Mouse (Mus musculus): Measurements from ENCODE around the gene D430042O09Rik.
A peak's percentile ranks its signal among the peaks of the same experiment; 100 is the strongest.

The D430042O09Rik gene

GRCm38 (mm10) chr7:125790039-125790438 lies 82.4 kb downstream of the D430042O09Rik start:
- no peak for DNase-seq (ENCODE audit: extremely low read depth, insufficient read length, low spot score)

DNA sequence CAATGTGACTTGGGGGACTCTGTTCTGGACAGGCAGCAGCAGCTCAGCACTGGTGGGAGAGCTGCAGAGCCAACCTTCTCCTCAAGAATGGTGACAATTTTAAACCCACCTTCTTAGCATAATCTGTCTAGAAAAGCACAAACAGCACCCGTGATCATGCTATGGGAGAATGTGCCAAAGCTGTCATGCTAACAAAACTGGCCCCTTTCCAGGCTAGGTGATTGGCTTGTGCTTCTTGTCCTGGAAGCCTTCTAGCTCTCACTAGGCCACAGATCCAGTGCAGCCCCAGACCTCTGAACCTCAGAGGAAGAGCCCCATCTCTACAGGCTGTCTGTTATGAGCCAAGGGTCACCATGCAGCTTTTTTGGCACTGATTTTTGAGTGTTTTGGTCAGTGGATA lies 98.9 kb downstream of the D430042O09Rik start:
- no peak for DNase-seq (ENCODE audit: extremely low read depth, insufficient read length, low spot score)

GRCm38 (mm10) chr7:125808210-125808609 lies 100.5 kb downstream of the D430042O09Rik start:
- DNase-seq (ENCODE audit: extremely low read depth, insufficient read length, low spot score) = no peak

GRCm38 (mm10) chr7:125812721-125813120 lies 105.0 kb downstream of the D430042O09Rik start:
- no peak for DNase-seq (ENCODE audit: extremely low read depth, insufficient read length, low spot score)

DNA sequence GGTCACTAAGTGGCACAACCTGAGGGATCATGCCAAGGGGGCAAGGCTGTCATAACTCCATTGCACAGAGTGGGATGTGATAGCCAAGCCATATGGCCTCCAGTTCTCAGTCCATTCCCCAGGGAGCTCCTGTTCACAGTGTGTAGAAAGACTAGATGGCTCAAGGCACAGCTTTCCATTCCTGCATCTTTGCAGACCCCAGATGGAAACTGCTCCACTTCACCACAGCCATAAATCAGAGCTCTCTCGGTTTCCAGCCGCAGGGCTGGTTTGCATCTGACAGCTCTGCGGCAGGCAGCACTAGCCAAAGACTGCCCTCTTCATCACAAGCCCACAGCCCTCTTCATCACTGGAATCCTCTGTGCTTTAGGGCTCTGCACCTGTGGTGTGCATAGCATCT lies 108.0 kb downstream of the D430042O09Rik start:
- no peak for DNase-seq (ENCODE audit: extremely low read depth, insufficient read length, low spot score)

DNA sequence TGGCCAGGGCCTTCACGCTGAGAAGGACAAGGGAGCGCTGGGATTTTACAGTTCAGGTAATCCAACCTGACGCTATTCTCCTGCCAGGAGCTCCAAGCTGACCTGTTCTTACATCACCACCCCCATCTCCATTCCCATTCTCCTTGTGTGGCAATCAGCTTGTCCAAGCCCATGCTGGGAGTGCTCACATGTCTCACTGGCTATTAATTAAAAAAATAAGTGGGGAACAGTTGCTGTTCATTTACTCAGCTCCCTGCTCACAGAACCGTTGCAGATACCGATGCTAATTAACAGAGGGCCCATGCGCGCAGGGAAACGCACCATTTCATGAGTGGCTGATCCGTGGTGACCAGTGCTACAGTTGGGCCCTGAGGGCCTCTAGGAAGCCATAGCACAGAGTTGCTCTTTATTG lies 110.6 kb downstream of the D430042O09Rik start:
- DNase-seq (ENCODE audit: extremely low read depth, insufficient read length, low spot score) = no peak

- DNase-seq (ENCODE audit: extremely low read depth, insufficient read length, low spot score) = no peak
Measured at GRCm38 (mm10) chr7:125820233-125820632, 112.5 kb downstream of the D430042O09Rik start.

DNA sequence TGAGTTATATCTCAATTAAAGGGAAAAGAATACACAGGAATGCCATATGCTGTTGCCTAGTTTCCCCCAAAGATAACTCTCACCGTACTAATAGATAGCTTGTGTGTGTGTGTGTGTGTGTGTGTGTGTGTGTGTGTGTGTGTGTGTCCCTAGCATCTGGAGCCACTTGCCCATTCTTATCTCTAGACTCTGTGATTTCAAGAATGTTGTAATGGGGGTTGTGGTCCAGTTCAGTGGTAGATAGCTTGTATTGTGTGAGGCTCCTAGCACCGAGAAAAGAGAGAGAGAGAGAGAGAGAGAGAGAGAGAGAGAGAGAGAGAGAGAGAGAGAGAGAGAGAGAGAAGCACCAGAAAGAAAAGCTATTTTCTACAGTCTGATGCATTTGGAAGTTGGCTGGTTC lies 118.7 kb downstream of the D430042O09Rik start:
- no peak for DNase-seq (ENCODE audit: extremely low read depth, insufficient read length, low spot score)

- DNase-seq (ENCODE audit: extremely low read depth, insufficient read length, low spot score) = no peak
Measured at GRCm38 (mm10) chr7:125826887-125827286, 119.2 kb downstream of the D430042O09Rik start.

- DNase-seq (ENCODE audit: extremely low read depth, insufficient read length, low spot score) = no peak
Measured at GRCm38 (mm10) chr7:125827420-125827819, 119.7 kb downstream of the D430042O09Rik start.

- no peak for DNase-seq (ENCODE audit: extremely low read depth, insufficient read length, low spot score)
Measured at GRCm38 (mm10) chr7:125828561-125828960, 120.9 kb downstream of the D430042O09Rik start.

GRCm38 (mm10) chr7:125829121-125829666 lies 121.5 kb downstream of the D430042O09Rik start:
- DNase-seq (ENCODE audit: extremely low read depth, insufficient read length, low spot score) = no peak

DNA sequence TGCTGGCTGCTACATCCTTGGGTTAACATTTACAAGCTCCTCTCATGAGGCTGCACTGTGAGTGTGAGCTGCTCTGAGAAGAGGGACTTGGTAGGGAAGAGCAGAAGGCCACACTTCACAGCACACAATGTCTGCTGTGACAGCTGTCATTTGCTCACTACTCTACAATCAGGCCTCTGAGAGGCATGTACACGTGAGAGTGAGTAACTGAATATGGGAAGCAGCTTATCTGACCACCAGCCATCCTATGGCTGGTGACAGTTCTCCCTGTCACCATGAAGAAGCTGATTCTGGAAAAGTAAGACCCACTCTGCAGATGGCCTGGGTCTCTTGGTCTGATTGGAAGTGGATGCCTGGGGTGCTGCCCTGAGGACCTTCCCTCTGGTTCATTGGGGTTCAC lies 125.1 kb downstream of the D430042O09Rik start:
- DNase-seq (ENCODE audit: extremely low read depth, insufficient read length, low spot score) = no peak

- no peak for DNase-seq (ENCODE audit: extremely low read depth, insufficient read length, low spot score)
Measured at GRCm38 (mm10) chr7:125833471-125833870, 125.8 kb downstream of the D430042O09Rik start.

GRCm38 (mm10) chr7:125838078-125838742 lies 130.5 kb downstream of the D430042O09Rik start:
- DNase-seq (ENCODE audit: extremely low read depth, insufficient read length, low spot score) = no peak

- DNase-seq (ENCODE audit: extremely low read depth, insufficient read length, low spot score) = no peak
Measured at GRCm38 (mm10) chr7:125845611-125846010, 137.9 kb downstream of the D430042O09Rik start.

GRCm38 (mm10) chr7:125846866-125847527 lies 139.3 kb downstream of the D430042O09Rik start:
- peak; percentile 23 for DNase-seq (ENCODE audit: extremely low read depth, insufficient read length, low spot score)

GRCm38 (mm10) chr7:125847528-125847866 lies 139.8 kb downstream of the D430042O09Rik start:
- no peak for DNase-seq (ENCODE audit: extremely low read depth, insufficient read length, low spot score)

DNA sequence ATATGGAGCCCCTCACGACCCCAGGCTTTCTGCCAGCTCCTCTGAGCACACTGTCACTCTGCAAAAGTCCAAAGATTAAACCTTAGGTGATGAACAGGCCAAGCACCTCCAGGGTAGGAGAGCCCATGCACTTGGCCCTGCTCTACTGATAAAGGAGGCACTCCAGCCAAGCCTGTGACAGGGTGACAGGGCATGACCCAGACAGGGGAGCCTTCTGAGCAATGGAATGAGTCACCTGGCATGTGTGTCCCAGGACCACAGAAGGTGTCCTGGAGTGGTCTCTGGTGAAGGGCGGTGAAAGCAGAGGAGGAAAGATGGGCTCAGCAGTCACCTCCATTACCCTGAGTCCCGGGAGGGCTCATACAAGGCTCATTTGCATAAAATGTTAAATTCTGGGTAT lies 151.9 kb downstream of the D430042O09Rik start:
- DNase-seq (ENCODE audit: extremely low read depth, insufficient read length, low spot score) = no peak

DNA sequence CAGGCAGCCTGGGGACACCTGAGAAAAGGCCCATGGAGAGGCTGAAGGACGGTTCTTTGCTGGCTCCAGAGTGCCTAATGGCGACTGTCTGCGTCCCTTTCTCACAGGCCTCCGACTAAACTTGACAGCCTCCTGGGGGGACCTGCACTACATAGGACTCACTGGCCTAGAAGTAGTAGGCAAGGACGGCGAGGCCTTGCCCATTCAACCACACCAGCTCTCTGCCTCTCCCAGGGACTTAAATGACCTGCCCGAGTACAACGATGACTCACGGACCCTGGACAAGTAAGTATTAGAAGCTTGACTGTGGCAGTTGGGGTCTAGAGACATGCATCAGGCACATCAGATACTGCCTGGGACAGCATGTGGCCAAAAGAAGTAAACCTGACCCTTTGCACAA lies 152.7 kb downstream of the D430042O09Rik start:
- DNase-seq (ENCODE audit: extremely low read depth, insufficient read length, low spot score) = no peak

DNA sequence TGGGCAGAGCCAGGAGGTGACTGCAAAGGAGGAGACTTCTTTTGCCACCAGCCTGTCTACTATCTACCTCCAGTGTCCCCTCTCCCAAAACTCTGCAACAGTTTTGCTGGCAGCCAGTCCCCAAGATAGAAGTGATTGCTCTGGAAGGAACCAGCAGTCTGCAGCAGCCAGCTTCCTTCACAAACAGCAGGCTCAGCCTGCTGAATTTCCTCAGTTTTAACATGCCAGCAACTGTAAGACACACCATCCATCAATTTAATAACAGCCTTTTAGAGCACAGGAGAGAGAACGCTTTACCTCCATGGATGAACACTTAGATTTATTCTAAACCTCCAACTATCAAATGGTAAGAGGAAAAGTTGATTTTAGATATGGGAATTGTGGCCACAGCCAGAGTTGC lies 156.3 kb downstream of the D430042O09Rik start:
- DNase-seq (ENCODE audit: extremely low read depth, insufficient read length, low spot score) = no peak

DNA sequence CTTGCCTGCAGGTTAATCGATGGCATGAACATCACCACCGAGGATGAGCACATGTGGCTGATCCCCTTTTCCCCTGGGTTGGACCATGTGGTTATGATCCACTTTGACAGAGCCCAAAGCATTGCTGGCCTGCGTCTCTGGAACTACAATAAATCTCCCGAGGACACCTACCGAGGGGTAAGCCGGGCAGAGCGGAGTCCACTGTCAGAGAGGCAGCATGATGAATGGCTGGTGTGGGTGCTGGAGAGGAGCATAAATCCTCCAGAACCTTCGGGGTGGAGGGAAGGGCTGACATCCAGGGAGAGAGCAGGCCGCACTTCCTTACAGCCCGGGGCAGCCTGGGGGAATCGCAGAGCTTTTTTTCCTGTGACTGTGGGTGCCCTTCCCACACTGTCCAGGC lies 157.5 kb downstream of the D430042O09Rik start:
- no peak for DNase-seq (ENCODE audit: extremely low read depth, insufficient read length, low spot score)

Data from 3134 (cell line).